Mouse (Mus musculus) forebrain, postnatal 0 days (tissue): ENCODE results near the gene Tank. TPM values are rescaled to one million over a fixed set of nuclear protein-coding genes. Genes with fewer than 3 reads are reported as not detected.

Source experiments
- ATAC-seq: fragments of 200-750 bp; cut with Nextera tagmentation; 2 replicates; pipeline ENCODE4 v1.8.0; 2017; ENCODE audit warnings: mild to moderate bottlenecking, moderate library complexity
- DNase-seq: peaks from one replicate; pipeline ENCODE4 v3.0.0-alpha.2; 2015
- H3K27ac ChIP-seq: fragments of 300-500 bp; sonication (generic); 2 replicates; pipeline ENCODE4 v1.5.1; 2014; ENCODE audit warnings: low read depth, mild to moderate bottlenecking, antibody characterized with exemption, low read length, moderate library complexity, mixed read lengths
- H3K27me3 ChIP-seq: fragments of 300-500 bp; sonication (generic); 2 replicates; pipeline ENCODE4 v1.6.1; 2014; ENCODE audit warnings: mild to moderate bottlenecking, low read length, mixed read lengths; ENCODE audit not compliant: insufficient read depth
- H3K36me3 ChIP-seq: fragments of 300-500 bp; sonication (generic); 2 replicates; pipeline ENCODE4 v1.6.1; 2014; ENCODE audit warnings: mild to moderate bottlenecking, moderate library complexity; ENCODE audit not compliant: insufficient read depth
- H3K4me1 ChIP-seq: fragments of 300-500 bp; sonication (generic); 2 replicates; pipeline ENCODE4 v1.6.1; 2014; ENCODE audit warnings: antibody characterized with exemption; ENCODE audit not compliant: insufficient read depth
- H3K4me2 ChIP-seq: fragments of 300-500 bp; sonication (generic); 2 replicates; pipeline ENCODE4 v1.6.1; 2014; ENCODE audit warnings: low read depth, mild to moderate bottlenecking, moderate library complexity
- H3K4me3 ChIP-seq: fragments of 300-500 bp; sonication (generic); 2 replicates; pipeline ENCODE4 v1.5.1; 2014; ENCODE audit warnings: low read depth, low read length, mixed read lengths
- H3K9ac ChIP-seq: fragments of 300-500 bp; sonication (generic); 2 replicates; pipeline ENCODE4 v1.6.1; 2014; ENCODE audit warnings: mild to moderate bottlenecking
- H3K9me3 ChIP-seq: fragments of 300-500 bp; sonication (generic); 2 replicates; pipeline ENCODE4 v1.6.1; 2016; ENCODE audit warnings: low read length
- CTCF ChIP-seq: sonication (generic); IDR thresholded peaks from 2 replicates; pipeline ENCODE4 v1.5.1; 2016; ENCODE audit warnings: antibody characterized with exemption, control low read depth, low read depth
- WGBS: fragments of 180-500 bp; shearing (Covaris S2); extraction: QIAGEN DNeasy Blood & Tissue Kit; methylation state at CpG from one replicate; pipeline ENCODE4 v1.1.7; 2014; 5-methylcytosine and 5-hydroxymethylcytosine counted together
- polyA plus RNA-seq: library from polyadenylated mRNA; unstranded; fragments of >200 nt; fragmentation: Nextera tagmentation; extraction: Ambion mirVana; gene quantifications from 2 replicates; pipeline ENCODE4 v1.2.1, GENCODE M21; 2015
- total RNA-seq: library from RNA; depleted of rRNA; stranded (reverse); fragments of >200 nt; gene quantifications from 2 replicates; pipeline ENCODE4 v1.2.3, GENCODE M21; 2014

Gene Tank
- total and polyA plus RNA-seq, 2 experiments from 2014 or later: 24.5 to 35.5 TPM

DNA sequence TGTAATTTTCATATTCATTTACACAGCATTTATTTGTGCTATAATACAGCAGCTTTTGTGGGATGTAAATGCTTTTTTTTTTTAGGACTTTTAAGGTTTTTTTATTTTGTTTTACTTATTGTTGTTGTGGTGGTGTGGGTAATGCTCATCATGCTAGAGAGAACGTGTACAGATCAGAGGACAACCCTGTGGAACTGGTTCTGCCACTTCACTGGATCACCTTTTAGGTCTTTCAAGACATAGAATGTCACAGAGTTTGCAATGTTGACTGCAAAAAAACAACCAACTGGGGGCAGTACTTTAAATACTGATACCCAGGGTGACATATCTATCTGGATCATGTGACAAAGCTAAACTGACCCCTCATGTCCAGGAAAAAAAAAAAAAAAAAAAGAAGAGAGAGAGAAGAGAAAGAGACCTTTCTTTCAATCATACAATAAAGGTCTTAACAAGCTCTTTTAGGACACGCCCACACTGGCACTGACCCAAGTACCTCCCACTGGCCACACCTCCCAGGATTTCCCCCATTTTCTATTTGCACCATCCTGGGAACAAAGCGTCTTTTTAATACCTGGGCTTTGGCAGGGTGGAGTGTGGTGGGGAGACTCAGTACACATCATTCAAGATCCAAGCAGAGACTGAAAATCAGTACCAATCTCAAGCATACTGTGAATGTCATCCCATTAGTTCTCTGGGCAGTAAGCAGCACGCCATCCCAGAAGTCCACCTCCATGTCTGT lies 11.2 kb upstream of the Tank start:
- Histone ChIP-seq H3K27me3 (no peaks in the 10 kb centered on the region), H3K4me1 (no peaks in the 10 kb centered on the region), H3K9ac (no peak overlapping the region), H3K27ac (no peak overlapping the region), H3K4me3 (no peak overlapping the region), H3K9me3 (no peaks in the 10 kb centered on the region), H3K36me3 (no peaks in the 10 kb centered on the region), H3K4me2 (no peak overlapping the region)
- no peak for ATAC-seq
- no peak for DNase-seq
- WGBS: 58% methylated on average over 4 of the region's 4 CpGs
- TF ChIP-seq CTCF: no peak

DNA sequence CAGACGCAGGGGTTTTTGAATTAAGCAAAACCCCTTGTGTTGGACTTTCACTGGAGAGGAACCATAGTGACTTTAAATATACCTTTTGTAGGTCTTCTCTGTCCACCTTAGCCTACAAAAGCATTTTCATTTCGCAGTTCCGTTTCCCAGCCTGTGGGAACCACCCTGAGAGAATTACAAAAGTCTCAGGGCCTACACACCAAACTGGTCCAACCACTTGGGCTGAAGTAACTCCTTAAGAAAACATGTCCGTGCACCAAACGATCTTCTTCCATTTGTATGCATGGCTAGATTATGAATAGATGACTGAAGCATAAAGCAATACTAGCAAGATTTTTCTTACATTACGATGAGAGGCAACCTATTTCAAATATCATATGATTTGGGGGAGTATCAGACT lies 9.2 kb upstream of the Tank start:
- Histone ChIP-seq H3K27me3 (no peaks in the 10 kb centered on the region), H3K4me2 (no peak overlapping the region), H3K9me3 (no peaks in the 10 kb centered on the region), H3K4me3 (no peak overlapping the region), H3K9ac (no peak overlapping the region), H3K4me1 (no peaks in the 10 kb centered on the region), H3K27ac (no peak overlapping the region), H3K36me3 (no peaks in the 10 kb centered on the region)
- no peak for ATAC-seq
- 89% methylated on average over 6 of the region's 6 CpGs for WGBS
- TF ChIP-seq CTCF: no peak
- DNase-seq: no peak

DNA sequence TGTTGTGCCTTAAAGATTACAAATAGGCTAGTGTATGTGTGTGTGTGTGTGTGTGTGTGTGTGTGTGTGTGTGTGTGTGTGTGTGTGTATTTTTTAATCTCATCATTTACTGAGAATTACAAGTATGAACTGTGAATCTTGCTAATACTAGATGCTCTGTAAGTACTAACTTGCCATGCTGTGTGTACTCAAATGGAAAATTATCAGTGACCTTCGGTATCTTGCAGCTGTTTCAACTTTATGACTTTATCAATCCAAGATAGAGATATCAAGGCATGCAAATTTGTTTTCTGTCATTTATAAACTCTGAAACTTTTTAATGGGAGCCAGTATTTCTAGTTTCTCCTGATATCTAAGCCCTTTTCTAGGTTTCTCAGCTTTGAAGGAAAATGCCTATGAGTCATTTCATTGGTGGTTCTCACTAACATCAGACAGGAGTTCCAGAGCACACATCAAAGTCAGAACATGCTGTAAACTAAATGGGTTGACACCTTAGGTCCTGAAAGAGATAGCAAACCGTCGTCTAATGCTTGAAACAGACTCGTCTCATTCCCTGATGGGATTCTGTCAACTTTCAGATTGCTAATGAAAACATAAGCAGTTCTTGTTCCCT lies 6.9 kb upstream of the Tank start:
- no peak for TF ChIP-seq CTCF
- Histone ChIP-seq H3K9ac (no peak overlapping the region), H3K4me2 (no peak overlapping the region), H3K27me3 (no peaks in the 10 kb centered on the region), H3K27ac (no peak overlapping the region), H3K9me3 (no peaks in the 10 kb centered on the region), H3K4me3 (no peak overlapping the region), H3K36me3 (no peaks in the 10 kb centered on the region), H3K4me1 (no peaks in the 10 kb centered on the region)
- DNase-seq (no peak), ATAC-seq (no peak)
- WGBS: 81% methylated on average over 4 of the region's 4 CpGs

DNA sequence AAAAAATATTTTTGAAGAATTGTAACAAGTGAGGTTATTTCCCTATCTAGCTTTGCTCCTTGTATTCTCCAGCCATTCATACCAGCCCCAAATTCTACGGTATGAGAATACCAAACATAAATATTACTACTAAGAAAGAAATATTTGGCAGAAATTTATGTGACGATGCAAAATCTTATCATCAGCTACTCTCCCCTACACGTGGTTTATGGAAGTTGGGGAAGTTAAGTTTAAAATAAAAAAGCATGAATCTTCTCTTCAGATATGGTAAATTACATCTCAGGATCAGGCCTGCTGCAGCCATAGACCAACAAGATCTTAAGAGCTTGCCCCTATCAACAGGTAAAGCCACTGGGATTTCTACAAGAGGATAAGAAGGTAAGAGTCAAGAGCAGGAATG lies 1.9 kb upstream of the Tank start:
- Histone ChIP-seq H3K9ac (no peak overlapping the region), H3K27ac (no peak overlapping the region), H3K36me3 (no peaks in the 10 kb centered on the region), H3K9me3 (no peaks in the 10 kb centered on the region), H3K4me1 (no peaks in the 10 kb centered on the region), H3K27me3 (no peaks in the 10 kb centered on the region), H3K4me2 (no peak overlapping the region), H3K4me3 (no peak overlapping the region)
- TF ChIP-seq CTCF: no peak
- DNase-seq (no peak), ATAC-seq (no peak)
- 89% methylated on average over 3 of the region's 3 CpGs for WGBS

DNA sequence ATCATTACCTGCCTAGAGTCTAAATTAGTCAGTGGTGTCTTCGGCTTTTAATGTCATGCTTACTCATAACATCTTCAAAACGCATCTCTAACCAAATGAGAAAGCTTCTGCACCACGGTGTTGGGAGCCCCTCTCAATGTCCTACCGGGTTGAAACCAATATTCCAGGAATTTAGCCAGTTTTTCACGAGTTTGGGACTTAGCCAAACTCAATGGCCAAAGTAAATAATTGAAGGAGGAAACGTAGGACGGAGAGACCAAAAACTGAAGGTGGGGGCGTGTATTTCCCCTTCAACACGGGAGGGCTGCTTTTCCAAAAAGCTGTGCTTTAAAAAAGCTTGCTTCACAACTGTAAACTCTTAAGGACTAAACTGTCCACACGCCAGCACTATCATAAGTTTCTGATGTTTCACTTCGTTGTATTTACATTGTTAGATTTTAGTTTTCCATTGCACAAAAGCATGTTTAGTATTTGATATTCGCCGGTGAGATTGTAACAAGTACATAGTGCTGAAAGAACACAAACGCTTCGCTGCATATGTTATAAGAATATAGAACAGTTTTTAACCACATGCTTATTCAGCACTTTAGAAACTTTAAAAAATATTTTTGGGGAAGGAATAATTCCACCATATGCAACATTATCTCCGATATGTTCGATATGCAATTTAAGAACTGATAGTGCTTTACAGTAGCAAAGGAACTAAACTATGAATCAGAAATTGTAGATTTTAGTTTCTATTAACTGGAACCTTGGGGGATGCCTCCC lies 1.3 kb upstream of the Tank start:
- H3K27ac ChIP-seq: no peak overlapping the region
- WGBS: 78% methylated on average over 17 of the region's 17 CpGs

DNA sequence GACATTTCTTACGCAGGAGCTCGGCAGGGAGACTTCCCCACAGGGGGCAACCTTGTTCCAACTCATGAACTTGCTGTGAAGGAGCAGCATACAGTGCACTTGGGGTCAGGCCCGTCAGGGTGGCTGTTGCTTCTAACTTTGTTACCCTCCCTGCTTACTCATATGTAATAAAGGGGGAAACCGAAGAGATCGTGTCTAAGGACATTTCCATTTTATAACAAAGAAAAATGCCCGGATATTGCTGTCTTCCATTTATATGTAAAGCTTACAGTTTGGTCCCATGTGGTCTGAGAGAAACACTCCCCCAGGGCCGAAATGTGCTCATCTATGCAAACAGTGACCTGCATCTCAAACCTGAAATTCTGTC lies 706 bp upstream of the Tank start:
- Histone ChIP-seq H3K4me1 (no peaks in the 10 kb centered on the region), H3K9ac (no peak overlapping the region), H3K27me3 (no peaks in the 10 kb centered on the region), H3K4me3 (no peak overlapping the region), H3K9me3 (no peaks in the 10 kb centered on the region), H3K27ac (no peak overlapping the region), H3K4me2 (no peak overlapping the region), H3K36me3 (no peaks in the 10 kb centered on the region)
- ATAC-seq: no peak
- DNase-seq: no peak
- TF ChIP-seq CTCF: no peak
- 73% methylated on average over 7 of the region's 7 CpGs for WGBS

More for the DNA sequence above, 1.3 kb upstream of the Tank start:
- no peak overlapping the region for H3K4me3 ChIP-seq
- DNase-seq (no peak), ATAC-seq (no peak)
- no peak overlapping the region for H3K4me2 ChIP-seq
- no peaks in the 10 kb centered on the region for H3K27me3 ChIP-seq
- TF ChIP-seq CTCF: no peak
- no peaks in the 10 kb centered on the region for H3K4me1 ChIP-seq
- H3K36me3 ChIP-seq: no peaks in the 10 kb centered on the region
- no peak overlapping the region for H3K9ac ChIP-seq
- no peaks in the 10 kb centered on the region for H3K9me3 ChIP-seq

DNA sequence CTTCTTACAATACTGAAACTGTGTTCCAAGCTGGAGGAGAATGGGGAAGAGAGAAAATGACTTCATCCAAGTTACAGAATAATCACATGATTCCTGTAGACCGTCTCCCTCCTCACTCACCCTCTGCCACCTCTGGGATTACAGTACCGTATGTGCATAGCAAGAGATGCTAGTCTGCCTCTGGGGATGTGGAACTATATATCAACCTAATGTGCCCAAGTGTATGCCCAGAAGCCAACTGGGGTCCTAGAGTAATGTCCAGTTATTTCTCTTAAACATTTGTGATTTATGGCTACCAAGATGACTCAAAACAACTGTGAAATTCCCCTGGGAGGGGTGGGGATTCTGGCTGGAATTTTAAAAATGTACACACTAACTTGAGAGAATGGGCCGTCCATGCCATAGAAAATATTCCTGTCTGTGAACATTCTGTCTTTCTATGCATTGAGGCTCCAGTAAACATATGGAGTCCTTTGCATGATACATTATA lies 1.2 kb downstream of the Tank start:
- Histone ChIP-seq H3K36me3 (no peaks in the 10 kb centered on the region), H3K4me2 (no peak overlapping the region), H3K27me3 (no peaks in the 10 kb centered on the region), H3K4me3 (no peak overlapping the region), H3K9ac (no peak overlapping the region), H3K4me1 (no peaks in the 10 kb centered on the region), H3K27ac (no peak overlapping the region), H3K9me3 (no peaks in the 10 kb centered on the region)
- no peak for TF ChIP-seq CTCF
- WGBS: 86% methylated on average over 3 of the region's 3 CpGs
- DNase-seq (no peak), ATAC-seq (no peak)
